Mouse (Mus musculus): ENCODE measurements around the gene Dock3.
"Not testable (repeated sequence)": the region's sequence is repeated elsewhere in the genome, so short reads cannot be mapped to it uniquely, and the experiment has no call there.

Dock3 gene

DNA sequence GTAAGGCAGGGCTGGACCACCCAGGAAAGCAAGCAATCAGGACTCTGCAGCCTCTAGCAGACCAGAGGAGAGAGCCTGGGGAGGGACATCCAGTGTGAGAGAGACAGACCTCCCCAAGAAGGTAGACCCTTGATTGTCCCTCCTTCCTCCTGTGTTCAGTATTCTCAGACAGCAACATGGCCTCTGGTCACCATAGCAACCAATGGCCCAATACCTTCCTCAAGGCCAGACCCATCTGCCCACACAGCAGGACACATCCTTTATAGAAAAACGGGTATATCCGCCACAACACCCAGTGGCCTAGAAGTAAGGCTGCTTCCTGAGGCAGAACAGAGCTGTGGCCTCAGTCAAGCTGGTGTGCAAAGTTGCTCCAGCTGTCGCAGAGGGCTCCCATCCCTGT, 23.9 kb upstream of the Dock3 start:
- DNase-seq = no peak

DNA sequence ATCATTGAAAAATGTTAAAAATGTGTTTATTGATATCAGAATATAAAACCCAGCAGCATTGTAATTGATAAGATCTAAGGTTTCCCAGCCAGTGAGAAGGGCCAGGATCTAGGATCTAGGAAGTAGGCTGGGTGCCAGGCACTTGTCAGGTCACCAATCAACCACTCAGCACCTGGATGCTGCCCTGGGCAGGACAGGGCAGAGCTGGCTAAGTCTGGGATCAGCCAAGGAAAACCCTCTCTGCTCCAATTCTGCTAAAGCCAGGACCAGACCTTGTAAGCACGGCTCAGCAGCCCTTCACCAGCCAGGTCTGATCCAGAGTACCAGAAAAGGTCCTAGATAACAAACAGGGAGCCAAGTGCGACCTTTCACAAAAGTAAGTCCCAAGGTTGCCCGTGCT, 23.2 kb upstream of the Dock3 start:
- no peak for DNase-seq

DNA sequence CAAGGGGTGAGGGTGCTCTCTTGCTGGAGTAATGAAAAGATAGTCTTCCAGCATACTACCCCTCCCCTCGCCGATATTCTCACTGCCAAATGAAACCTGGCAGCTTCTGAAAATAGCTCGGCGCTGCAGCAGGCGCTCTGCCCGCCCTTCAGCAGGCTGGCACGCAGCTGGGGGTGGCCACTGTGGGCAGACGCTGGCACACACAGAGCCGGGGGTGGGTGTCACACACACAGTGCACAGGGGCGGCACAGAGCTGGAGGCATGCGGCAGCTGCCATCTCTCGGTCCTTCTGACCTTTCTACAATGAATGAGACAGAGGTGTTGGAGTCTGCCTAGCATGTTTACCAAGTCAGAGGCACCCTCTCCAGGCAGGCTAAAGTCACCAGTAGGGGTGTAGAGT, 22.8 kb upstream of the Dock3 start:
- DNase-seq = no peak

DNA sequence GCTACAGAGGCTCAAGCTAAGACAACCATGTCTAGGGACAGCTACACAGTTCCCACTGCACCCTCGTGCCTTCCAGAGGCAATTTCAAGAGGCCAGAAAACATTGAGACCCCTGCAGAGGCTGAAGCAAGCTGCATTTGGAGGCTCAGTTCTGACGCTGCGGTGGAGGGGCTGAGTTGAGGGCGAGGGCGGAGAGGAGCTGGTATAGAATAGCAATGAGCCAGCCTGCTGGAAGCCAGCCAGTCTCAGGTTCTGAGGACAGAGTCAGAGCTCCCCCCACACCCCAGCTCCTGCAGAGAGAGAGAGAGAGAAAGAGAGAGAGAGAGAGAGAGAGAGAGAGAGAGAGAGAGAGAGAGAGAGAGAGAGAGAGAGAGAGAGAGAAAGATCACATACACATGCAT, 20.5 kb upstream of the Dock3 start:
- DNase-seq = peak in 1 of 2 experiments; percentile 0

DNA sequence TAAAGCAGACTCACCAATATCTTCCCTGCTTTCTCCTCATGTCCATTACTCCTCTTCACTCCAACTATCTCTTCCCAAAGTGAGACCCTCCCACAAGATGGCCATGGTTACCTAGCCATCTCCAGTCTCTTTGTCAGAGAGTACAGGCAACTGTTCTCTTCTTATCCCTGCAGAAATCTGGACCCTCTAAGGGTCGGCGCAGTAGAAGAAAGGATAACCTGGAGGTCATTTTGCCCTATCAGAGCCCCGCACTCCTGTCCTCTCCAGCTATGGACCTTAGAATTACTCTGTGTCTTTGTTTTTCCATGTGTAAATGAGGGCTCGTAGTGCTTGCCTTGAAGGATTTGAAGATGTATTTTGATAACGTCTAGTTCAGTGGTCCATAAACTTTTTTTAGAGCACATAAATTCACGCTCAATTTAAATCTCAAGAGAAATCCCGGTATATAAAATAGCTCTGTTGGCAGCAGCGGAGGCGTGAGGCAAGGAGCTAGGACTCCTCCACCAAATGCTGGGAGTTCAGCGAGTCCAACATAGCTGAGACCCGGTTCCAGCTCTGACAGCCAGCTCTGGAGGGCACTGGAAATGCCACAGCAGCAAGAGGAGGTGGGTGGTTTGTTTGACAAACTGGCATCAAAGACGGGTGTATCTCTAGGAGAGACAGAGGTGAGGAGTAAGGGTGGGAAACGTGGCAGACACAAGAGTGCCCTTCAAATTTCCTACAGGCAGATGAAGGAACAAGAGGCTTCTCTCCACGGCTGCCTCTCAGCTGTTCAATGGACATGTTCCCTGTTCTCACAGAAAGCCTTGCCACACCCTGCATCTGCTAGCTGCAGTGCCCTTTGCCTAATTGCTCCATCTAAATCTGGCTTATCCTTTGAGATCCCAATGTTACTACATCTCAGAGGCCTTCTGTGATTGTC, 19.0 kb upstream of the Dock3 start:
- DNase-seq = no peak

DNA sequence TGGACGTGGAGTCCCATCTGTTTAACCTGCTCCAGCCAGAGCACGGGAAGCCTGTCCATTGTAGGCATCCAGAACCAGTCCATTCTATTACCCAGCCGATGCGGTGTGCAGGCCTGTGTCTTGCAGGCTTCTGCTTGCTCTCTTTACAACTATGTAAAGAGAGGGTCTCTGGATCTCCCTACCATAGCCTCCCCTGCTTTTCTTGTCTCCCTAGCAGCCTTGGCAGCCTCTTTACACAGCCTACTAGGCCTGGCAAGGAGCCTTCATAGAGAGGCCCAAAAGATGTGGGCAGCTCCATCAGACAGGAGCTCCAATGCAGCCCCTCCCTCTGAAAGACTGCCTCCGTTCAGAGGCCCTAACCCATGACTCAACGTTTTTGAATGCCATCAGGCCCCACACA, 17.4 kb upstream of the Dock3 start:
- no peak for DNase-seq

DNA sequence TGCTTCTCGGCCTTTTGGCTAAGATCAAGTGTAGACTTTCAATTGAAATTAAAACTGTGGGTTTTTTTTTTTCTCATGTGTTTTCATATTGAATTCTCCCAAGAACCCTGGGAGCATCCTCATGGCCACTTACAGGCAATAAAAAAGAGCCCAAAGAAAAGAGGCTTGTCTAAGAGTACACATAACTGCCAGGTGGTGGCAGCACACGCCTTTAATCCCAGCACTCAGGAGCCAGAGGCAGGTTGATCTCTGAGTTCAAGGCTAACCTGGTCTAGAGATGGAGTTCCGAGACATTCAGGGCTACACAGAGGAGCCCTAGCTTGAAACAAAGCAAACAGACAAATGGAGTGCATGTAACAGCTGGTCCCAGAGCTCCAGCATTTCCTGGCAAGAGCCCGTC, 14.5 kb upstream of the Dock3 start:
- no peak for DNase-seq

DNA sequence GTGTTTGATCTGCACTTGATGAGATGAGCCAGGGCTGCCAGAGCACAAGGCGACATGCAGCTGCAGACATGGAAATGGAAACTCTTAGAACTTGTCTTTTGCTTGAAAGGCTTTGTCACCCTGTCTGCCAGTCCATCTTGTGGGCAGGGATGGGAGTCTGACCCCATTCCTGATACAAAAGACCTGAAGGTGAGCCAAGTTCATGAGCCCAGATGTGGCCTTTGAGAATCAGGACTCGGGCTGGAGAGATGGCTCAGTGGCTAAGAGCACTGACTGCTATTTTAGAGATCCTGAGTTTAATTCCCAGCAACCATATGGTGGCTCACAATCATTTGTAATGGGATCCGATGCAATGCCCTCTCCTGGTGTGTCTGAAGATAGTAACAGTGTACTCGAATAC, 13.6 kb upstream of the Dock3 start:
- no peak for DNase-seq

DNA sequence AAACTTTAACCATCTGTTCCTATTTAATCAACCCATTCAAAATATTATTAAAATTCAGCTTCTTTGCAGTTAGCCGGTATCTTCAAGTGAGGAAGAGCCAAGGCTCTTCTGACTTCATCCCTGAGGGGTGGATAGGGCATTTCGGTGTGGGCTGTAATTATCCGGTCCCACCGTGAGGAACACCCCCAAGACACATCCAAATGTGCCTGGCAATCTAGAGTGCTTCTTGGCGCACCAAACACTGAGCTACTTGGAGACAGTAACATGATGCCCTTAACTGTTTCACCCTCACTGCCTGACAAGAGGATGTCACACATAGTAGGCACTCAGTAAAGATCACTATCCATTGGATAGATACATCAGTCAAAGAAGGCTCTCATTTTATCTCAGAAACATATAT, 4.4 kb upstream of the Dock3 start:
- no peak for DNase-seq

DNA sequence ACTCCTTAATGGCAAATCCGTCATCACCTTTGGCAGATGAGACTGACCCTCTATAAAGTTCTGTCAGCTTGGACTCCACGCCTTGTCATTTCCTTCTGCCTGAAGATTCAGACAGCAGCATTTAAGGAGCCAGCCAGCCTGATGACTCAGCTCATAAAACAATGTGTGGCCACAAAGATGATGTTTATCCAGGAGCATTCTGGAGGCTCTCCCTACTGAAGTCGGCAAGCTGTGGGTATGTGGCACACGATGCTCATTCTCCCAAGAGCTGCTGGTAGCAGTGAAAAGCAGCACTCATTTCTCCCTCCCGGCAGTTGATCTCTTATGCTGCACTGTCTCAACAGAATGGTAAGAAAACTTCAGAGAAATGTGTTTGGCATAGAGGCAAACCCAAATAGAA, 3.6 kb upstream of the Dock3 start:
- DNase-seq = no peak

DNA sequence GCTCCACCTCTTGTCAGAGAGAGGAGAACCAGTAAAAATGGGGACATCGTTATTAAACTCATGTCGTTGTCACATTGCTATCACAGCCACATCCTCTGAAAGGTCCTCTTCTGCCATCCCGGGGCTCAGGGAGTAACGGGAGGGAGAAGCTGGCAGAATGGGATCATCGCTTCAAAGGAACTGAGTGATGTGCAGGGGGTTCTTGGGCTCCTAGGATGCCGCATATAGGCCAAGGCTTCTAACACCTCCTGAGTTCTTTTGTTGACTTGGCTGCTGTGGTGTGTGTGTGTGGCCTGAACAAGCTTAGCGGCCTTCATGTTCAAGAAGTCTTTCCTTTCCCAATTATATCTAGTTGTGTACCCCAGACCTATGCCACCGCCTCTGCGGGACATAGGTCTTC, 431 bp upstream of the Dock3 start:
- no peak for DNase-seq

DNA sequence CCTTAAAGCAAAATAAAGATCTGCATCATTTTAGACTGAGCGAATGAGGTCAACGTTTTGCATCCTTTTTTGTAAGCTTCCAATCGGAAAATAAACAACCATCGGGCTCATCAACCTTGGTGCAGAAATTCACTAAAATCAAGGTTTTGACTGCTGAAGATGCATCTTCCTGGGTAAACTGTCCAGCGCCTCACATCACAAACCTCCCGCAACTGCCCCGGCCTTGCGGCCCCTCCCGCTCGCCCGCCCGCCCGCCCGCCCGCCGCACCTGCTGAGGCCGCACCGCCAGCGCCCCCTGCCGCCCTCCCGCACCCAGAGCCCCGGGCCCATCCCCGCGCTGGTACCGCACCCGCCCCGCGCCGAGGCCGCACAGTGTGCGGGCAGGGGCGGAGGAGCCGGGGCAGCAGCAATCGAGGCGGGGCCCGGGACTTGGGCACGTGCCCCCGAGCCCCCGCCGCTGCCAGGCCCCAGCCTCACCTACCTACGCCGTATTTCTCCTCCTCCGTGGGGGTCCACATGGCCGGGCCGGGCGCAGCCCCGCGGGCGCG, 644 bp downstream of the Dock3 start:
- peak in 1 of 2 experiments; percentile 12 for DNase-seq

DNA sequence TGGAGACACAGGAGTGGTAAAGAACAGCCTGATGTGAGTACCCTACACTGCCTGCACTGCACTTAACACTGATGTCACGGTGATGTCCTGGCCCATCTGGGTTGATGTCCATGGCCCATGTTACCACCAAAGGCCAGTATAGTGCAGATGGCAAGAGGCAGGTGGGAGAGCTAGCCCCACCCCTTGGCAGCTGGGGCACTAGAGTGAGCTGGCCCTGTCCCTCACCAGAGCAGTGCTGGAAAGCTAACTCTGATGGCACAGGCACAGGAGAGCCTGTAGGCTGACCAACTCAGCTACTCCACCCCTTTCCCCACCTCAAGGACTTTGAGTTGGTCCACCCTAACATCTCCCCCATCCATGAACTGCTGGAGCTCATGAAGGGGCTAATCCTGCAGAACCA, 7.1 kb downstream of the Dock3 start:
- no peak for DNase-seq

DNA sequence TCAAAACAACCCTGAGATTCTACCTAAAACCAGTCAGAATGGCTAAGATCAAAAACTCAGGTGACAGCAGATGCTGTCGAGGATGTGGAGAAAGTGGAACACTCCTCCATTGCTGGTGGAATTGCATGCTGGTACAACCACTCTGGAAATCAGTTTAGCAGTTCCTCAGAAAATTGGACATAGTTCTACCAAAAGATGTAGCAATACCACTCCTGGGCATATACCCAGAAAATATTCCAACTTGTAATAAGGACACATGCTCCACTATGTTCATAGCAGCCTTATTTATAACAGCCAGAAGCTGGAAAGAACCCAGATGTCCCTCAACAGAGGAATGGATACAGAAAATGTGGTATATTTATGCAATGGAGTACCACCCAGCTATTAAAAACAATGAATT, 56.9 kb downstream of the Dock3 start:
- DNase-seq = not testable (repeated sequence)

DNA sequence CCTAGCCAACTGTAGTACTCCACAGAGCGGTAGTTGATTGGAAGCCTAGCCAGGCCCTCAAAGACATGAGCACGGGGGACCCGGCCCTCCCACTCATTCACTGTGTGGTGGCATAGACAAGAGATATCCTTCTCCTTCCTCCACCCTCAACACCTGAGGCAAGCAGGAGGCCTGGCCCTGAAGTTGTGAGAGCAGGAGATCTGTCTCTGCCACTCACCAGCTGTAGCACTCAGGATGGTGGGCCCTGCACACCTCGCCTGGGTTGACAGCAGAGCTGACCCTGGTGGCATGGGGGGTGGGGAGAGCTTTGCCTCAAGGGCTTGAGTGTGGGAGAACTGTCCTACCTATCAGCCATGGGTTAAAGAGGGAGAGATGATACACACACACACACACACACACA, 65.9 kb downstream of the Dock3 start:
- DNase-seq = no peak

DNA sequence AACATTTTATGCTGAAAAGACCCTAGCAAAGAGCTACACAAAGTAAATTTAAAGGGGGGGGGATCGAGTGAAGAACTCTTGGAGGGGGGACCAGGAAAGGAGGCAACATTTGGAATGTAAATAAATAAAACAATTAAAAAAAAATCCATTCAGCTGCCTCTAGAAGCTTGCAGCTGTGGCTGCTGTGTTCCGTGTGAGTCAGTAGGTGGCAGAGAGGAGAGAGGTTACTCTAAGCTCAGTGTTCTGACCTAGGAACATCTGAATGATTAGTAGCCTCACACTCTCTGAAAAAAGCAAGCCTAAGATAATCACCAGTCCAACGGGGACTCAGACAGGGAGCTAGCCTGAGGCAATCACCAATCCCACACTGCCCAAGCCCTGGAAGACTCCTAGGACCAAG, 66.9 kb downstream of the Dock3 start:
- DNase-seq = no peak

DNA sequence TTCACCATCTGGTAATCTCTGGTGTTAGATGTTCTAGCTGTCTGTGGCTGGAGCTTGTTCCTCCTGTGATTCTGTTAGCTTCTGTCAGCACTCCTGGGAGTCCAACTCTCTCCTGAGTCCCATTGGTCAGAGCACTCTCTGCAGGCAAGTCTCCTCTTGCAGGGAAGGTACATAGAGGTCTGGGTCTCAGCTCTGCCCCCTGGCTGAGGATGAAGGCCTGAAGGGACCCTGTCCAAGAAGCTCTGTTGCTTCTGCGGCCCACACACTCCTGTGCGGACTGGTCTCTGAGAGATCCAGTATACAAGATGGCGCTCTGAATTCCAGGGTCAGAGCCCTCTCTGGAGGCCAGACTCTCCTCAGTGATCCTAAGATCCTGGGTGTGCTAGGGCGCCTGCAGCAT, 75.3 kb downstream of the Dock3 start:
- not testable (repeated sequence) for DNase-seq

DNA sequence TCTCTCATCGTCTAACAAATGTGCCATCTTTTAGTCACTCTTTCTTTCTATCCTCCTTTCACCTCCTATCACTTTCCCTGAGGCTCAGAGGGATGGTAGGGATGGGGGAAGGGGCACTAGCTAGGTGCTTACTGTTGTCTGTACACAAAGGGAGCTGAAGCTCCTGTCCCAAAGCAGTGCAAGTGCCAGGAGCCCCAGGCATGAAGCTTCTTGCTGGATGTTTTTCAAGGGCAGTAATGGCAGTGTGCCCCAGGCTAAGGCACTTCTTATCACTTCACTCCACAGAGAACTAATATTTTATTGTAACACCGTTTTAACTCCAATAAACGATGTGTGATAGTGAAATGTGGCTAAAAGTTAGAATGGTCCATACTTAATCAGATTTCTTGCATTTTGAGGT, 118.9 kb downstream of the Dock3 start:
- no peak for DNase-seq

DNA sequence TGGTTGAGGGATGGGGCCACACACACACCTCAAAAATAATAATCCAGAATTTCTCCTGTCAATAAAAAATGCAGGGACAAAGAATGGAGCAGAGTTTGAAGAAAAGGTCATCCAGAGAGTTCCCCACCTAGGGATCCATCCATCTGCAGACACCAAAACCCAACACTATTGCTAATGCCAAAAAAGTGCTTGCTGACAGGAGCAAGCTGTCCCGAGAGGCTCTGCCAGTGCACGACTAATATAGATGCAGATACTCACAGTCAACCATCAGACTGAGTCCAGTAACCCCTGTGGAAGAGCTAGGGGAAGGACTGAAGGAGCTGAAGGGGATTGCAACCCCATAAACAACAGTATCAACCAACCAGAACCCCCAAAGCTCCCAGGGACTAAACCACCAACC, 119.7 kb downstream of the Dock3 start:
- DNase-seq = no peak

DNA sequence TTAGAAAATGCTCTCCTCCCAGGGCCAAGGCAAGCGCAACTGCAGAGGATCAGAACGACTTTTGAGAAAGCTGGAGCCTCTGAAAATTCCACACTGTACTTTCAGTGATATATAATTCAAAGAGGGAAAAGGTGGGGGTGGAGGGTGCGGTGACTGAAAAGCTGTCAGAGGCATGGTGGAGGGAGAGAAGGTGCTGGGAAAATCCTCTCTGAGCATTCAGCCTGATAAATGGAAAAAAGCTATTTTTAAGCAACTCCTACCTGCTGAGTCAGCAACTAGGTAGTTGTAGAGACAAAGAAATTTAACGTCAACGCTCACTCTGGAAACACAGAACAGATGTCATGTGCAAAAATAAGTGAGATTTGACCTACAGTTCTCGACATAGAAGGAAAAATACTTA, 132.2 kb downstream of the Dock3 start:
- DNase-seq = no peak

DNA sequence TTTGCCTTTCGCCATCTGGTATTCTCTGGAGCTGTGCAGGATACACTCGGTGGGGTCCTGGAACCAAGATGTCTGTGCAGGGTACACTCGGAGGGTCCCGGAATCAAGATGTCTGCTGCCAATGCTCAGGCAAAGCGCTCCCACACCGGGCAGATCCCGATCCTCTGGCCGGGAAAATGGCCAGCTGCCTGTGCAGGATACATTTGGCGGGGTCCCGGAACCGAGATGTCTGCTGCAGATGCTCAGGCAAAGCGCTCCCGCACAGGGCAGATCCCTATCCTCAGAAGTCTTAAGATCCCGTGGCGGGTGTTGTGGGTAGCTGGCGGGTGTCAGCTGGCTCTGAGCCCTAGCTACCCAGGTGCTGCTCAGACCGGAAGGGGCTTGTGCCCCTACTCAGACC, 142.3 kb downstream of the Dock3 start:
- DNase-seq = not testable (repeated sequence)

DNA sequence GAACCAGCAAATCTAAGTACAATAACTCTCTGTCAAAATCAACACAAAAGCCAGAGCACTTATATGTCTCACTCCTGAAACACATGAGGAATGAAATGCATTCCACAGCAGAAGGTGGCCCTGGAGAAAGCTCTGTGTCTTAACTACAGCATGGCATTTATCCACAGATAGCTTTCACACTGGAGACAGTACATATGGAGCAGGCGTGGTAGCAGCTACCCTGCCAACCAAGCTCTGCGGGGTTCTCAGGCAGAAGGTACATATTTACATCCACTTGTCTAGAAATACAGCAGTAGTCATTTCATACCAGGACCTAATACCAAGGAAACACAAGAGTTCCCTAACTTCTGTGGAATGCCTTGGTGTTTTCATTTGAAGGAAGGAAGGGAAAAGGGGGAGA, 144.2 kb downstream of the Dock3 start:
- DNase-seq = no peak

DNA sequence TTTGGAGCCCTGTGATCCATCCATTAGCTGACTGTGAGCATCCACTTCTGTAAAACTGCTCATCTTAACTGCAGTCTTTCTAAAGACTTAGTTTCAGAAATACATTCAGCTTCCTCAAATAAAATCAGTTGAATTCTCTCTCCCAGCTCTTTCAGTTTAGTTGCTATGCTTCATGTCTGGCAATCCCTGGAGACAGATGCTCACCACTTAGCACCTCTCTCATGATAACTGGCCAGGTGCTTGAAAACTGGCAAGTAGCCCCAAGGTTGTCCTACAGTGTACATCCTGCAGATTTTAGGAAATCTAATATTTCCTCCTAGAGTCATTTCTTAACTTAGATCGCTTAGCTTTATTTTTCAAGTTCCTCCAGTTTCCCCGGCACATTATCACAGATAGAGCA, 193.8 kb downstream of the Dock3 start:
- no peak for DNase-seq

DNA sequence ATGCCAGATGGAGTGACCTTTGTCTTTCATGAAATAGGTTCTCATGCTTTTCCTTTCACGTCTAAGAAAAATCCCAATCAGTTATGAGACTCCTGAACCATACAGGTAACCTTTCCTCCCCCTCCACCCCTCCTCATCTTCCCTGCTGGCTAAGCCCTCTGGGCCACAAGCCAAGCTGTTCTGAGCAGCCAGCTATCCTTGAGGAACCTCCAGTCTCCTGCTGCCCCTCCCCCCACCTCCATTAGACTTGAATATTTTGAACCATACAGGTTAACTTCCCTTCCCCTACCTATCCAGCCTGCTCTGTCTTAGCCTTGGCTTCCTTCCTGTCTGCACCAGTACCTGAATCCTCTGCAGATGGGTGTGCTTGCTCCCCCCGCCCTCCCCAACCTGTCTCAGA, 204.1 kb downstream of the Dock3 start:
- DNase-seq = no peak

DNA sequence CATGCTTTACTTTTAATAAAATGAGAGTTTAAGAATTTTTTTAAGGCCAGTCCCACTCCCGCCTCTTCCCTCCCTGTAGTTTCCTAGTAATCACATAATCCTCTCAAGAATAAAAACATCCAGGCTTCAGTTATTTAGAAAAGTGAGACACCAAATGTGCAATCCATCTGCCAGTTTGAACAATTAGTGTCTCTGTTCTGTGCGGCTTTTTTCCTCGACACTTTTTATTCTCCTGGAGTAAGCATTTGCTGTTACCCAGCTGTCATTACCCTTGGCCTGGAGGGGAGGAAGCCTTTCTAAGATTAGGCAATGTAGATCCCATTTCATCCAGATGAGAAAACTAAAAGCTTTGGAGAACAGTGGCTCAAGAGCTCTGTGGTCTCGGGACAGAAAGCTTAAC, 221.9 kb downstream of the Dock3 start:
- no peak for DNase-seq
